Mouse (Mus musculus): ENCODE measurements around the gene Zhx3.

GRCm38 (mm10) chr2:160740521-160741156 is 132.2 kb downstream of the Zhx3 start:
- TF ChIP-seq CTCF (IDR thresholded peaks at IDR 0.05; ENCODE audit: low read depth), result no peak
- no peak for TF ChIP-seq EP300 (IDR thresholded peaks at IDR 0.05; ENCODE audit: low read depth)
